Mouse (Mus musculus) CH12.LX (cell line): Measurements from ENCODE around the gene Pard6a.

Experiments
- CTCF ChIP-seq, 2 experiments: IDR thresholded peaks in 1 of 2; conservative IDR thresholded peaks in 1 of 2; 2 replicates each; pipeline ENCODE4 v1.5.1; 2011 to 2012; ENCODE audit warnings: low read depth in 2 of 2, low read length in 2 of 2, improper control_type of control experiment in 1 of 2, inconsistent platforms in 1 of 2, mild to moderate bottlenecking in 1 of 2, moderate library complexity in 1 of 2
- ETS1 ChIP-seq: conservative IDR thresholded peaks from 2 replicates; pipeline ENCODE4 v1.6.1; 2012; ENCODE audit warnings: low read depth, mild to moderate bottlenecking, inconsistent platforms, low read length, improper control_type of control experiment, moderate library complexity
- HCFC1 ChIP-seq: IDR thresholded peaks from 2 replicates; pipeline ENCODE4 v1.6.1; 2012; ENCODE audit warnings: low read depth, mild to moderate bottlenecking, inconsistent platforms, low read length, improper control_type of control experiment
- JUND ChIP-seq: conservative IDR thresholded peaks from 2 replicates; pipeline ENCODE4 v1.6.1; 2011; ENCODE audit warnings: low read depth, low read length, improper control_type of control experiment
- MAX ChIP-seq: IDR thresholded peaks from 2 replicates; pipeline ENCODE4 v1.6.1; 2011; ENCODE audit warnings: low read length, improper control_type of control experiment
- MEF2A ChIP-seq: IDR thresholded peaks from 2 replicates; pipeline ENCODE4 v1.6.1; 2014; ENCODE audit warnings: low read depth, mild to moderate bottlenecking, inconsistent platforms, low read length, improper control_type of control experiment, borderline replicate concordance
- NRF1 ChIP-seq: IDR thresholded peaks from 2 replicates; pipeline ENCODE4 v1.6.1; 2014; ENCODE audit warnings: low read depth, mild to moderate bottlenecking, inconsistent platforms, low read length, improper control_type of control experiment, moderate library complexity
- POLR2A ChIP-seq: IDR thresholded peaks from 2 replicates; pipeline ENCODE4 v1.6.1; 2011; ENCODE audit warnings: low read depth, mild to moderate bottlenecking, improper control_type of control experiment, low read length
- POLR2AphosphoS2 ChIP-seq: IDR thresholded peaks from 2 replicates; pipeline ENCODE4 v1.6.1; 2011; ENCODE audit warnings: low read depth, low read length, improper control_type of control experiment
- TCF12 ChIP-seq: IDR thresholded peaks from 2 replicates; pipeline ENCODE4 v1.6.1; 2014; ENCODE audit warnings: low read depth, mild to moderate bottlenecking, inconsistent platforms, low read length, improper control_type of control experiment
- UBTF ChIP-seq: IDR thresholded peaks from 2 replicates; pipeline ENCODE4 v1.6.1; 2012; ENCODE audit warnings: low read depth, mild to moderate bottlenecking, inconsistent platforms, low read length, improper control_type of control experiment, moderate library complexity

DNA sequence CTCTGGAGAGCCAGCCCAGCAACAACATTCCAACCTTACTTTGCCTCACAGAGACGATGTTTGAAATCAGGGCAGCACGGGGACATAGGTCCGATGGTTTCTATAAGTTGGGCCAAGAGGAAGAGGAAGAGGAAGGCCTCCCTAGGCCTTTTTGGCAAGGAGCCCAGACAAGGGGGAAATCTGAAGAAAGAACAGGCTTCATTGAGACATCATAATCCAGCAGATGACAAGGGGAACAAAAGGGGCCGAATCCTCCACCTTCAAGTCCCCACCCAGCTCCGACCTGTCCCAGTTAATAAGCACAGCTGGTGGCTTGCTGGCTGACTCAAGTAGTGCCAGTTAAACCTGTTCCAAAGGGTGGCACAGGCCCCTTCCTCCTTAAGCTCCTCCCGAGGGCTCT, 14.1 kb downstream of the Pard6a start:
- TF ChIP-seq HCFC1 (no peak), MAX (no peak), CTCF (conservative IDR thresholded peaks at IDR 0.05 in 1 of 2, IDR thresholded peaks at IDR 0.05 in 1 of 2; ENCODE audit: low read depth in 2 of 2, low read length in 2 of 2) (no peak), UBTF (no peak), ETS1 (no peak), MEF2A (no peak), POLR2AphosphoS2 (no peak), NRF1 (no peak), POLR2A (no peak), JUND (no peak), TCF12 (no peak)
